Mouse (Mus musculus) induced T-regulatory cell, adult 2 months (primary cell): ENCODE measurements around the gene Vmn2r108.
"Not testable (repeated sequence)": the region's sequence is repeated elsewhere in the genome, so short reads cannot be mapped to it uniquely, and the experiment has no call there.

Experiments used
- DNase-seq: peaks from one replicate; pipeline ENCODE4 v3.0.0-alpha.2; 2012; ENCODE audit warnings: low read depth

The Vmn2r108 gene

GRCm38 (mm10) chr17:20481231-20481630 lies at the start of gene Vmn2r108:
TSS of gene Vmn2r108 (minus strand) at chr17:20481331.
- no peak for DNase-seq

DNA sequence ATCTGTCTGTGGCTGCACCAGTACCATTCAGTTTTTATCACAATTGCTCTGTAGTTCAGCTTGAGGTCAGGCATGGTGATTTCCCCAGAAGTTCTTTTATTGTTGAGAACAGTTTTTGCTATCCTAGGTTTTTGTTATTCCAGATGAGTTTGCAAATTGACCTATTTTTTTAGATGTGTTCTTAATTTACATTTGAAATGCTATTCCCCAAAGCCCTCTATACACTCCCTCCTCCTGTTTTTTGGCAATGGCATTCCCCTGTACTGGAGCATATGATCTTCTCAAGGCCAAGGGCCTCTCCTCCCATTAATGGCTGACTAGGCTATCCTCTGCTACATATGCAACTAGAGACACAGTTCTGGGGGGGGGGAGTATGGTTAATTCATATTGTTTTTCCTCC lies 27.1 kb upstream of the Vmn2r108 start:
- not testable (repeated sequence) for DNase-seq

GRCm38 (mm10) chr17:20497858-20498257 lies 16.7 kb upstream of the Vmn2r108 start, which contains the start of gene Vmn1r225:
TSS of gene Vmn1r225 (plus strand) at chr17:20498158.
- no peak for DNase-seq

- DNase-seq: no peak
Observed at GRCm38 (mm10) chr17:20473311-20473710, 7.8 kb downstream of the Vmn2r108 start.

DNA sequence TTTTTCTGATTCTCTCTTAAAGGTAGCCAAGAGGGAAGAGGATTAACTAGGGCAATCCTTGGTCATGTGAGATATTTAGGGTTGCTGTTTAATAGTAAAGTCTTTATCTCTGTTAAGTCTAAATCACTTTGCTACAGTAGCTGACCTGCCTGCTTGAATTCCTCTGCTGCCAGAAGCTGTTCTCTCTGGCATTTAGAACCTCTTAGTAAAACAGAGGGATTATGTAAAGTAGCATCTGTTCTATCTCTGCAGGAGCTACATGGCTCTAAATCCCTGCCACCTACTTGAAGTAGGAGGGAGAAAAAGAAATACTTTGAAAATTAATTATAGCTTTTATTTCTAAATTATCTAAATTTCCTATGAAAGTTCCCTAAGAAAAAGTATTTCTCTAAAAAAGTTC lies 41.9 kb downstream of the Vmn2r108 start:
- DNase-seq: no peak

- DNase-seq: no peak
Observed at GRCm38 (mm10) chr17:20413846-20414245, 67.3 kb downstream of the Vmn2r108 start, which contains the start of gene Vmn1r224. TSS of gene Vmn1r224 (plus strand) at chr17:20414146.
